Mouse (Mus musculus) retina, embryonic 14.5 days (tissue): ENCODE measurements around the gene Cylc2.

ENCODE experiments used
- DNase-seq: peaks from one replicate; pipeline ENCODE4 v3.0.0-alpha.2; 2015; ENCODE audit warnings: low spot score

Gene Cylc2

DNA sequence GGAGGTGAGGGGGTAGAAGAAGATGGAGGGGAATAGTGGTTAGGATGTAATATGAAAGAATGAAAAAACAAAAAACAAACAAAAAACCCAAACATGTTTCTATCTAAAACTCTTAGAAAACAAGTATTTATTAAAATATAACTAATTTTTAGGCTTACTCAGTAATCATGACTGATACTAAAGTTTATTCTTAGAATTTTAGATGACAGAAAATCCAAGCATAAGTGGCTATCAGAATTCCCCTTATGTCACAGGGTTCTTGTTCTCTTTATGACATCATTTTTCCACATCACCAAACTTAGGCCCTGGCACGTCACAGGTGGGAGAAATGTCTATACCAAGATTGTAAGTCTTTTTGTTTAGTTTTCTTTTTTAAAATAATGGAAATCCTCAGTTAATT lies at the start of gene Cylc2:
TSS of gene Cylc2 (plus strand) at position 301 of the 400 bp plus-strand sequence.
- no peak for DNase-seq
